ENCODE assay signal across 23 mouse cellular contexts in genomic region chr1:179787281-179787680, GRCm38 (mm10). TPM values are rescaled to one million over a fixed set of nuclear protein-coding genes. Genes with fewer than 3 reads are reported as not detected.
DNase-seq lines count a peak whose midpoint lies in the region; ATAC-seq lines count a peak whose summit lies in the region.
"Had no signal": no experiment of that assay in that cellular context is flagged by ENCODE, and none has a peak within 500 bp of the region (broad histone marks: within the 10 kb centered on the region; RNA-seq: fewer than 3 reads in every experiment).

No protein-coding gene starts in this region.

- ATAC-seq in common myeloid progenitor, adult 5-6 weeks (replicated peaks; ENCODE audit: low read depth, poor library complexity, severe bottlenecking) = peak; percentile 81
- peak; percentile 64 for ATAC-seq in megakaryocyte progenitor cell, adult 5-6 weeks (replicated peaks; ENCODE audit: poor library complexity)
- ATAC-seq: forebrain, embryonic 13.5 days; forebrain, postnatal 0 days had no signal

- peak; percentile 11 for DNase-seq in heart, adult 11 months
- DNase-seq in heart, embryonic 10.5 days (ENCODE audit: low spot score) = no peak
- peak; percentile 52 for DNase-seq in 416B (ENCODE audit: low read depth)
- DNase-seq in cerebellum, postnatal 10 days = no peak
- no peak for DNase-seq in adrenal gland, postnatal 36 days
- no peak for DNase-seq in forebrain, embryonic 10.5 days (ENCODE audit: extremely low spot score, low spot score)
- DNase-seq: adrenal gland, adult 8-10 months; cerebellum, adult 11 months; cerebellum, adult 8-10 months; cerebellum, postnatal 25 days; forebrain, postnatal 0 days; gastrocnemius, postnatal 14 days; heart, postnatal 10 days; heart, postnatal 4 days had no signal

- no peaks in the 10 kb centered on the region for H3K4me1 ChIP-seq in heart, embryonic 10.5 days
- no peaks in the 10 kb centered on the region for H3K4me1 ChIP-seq in forebrain, embryonic 10.5 days
- H3K4me1 ChIP-seq: embryonic facial prominence, embryonic 13.5 days; forebrain, embryonic 13.5 days; hindbrain, embryonic 13.5 days had no signal

- WGBS in heart, embryonic 10.5 days = 82% methylated on average over 4 of the region's 4 CpGs
- 92% methylated on average over 4 of the region's 4 CpGs for WGBS in forebrain, embryonic 10.5 days

- H3K36me3 ChIP-seq in heart, embryonic 10.5 days = peaks cover 90% of the 10 kb centered on the region
- peaks cover 99% of the 10 kb centered on the region for H3K36me3 ChIP-seq in forebrain, embryonic 10.5 days (replicated peaks)

- H3K27me3 ChIP-seq in heart, embryonic 10.5 days (ENCODE audit: insufficient read depth, poor library complexity, severe bottlenecking) = no peaks in the 10 kb centered on the region
- no peaks in the 10 kb centered on the region for H3K27me3 ChIP-seq in forebrain, embryonic 10.5 days (ENCODE audit: poor library complexity, severe bottlenecking)
- H3K27me3 ChIP-seq: embryonic facial prominence, embryonic 13.5 days; forebrain, embryonic 13.5 days; hindbrain, embryonic 13.5 days had no signal

- no peak overlapping the region for H3K4me3 ChIP-seq in heart, embryonic 10.5 days
- H3K4me3 ChIP-seq in forebrain, embryonic 10.5 days = no peak overlapping the region
- H3K4me3 ChIP-seq: embryonic facial prominence, embryonic 13.5 days; forebrain, embryonic 13.5 days; hindbrain, embryonic 13.5 days had no signal

- no peak overlapping the region for H3K27ac ChIP-seq in heart, embryonic 10.5 days
- H3K27ac ChIP-seq in forebrain, embryonic 10.5 days = no peak overlapping the region
- H3K27ac ChIP-seq: embryonic facial prominence, embryonic 13.5 days; forebrain, embryonic 13.5 days; hindbrain, embryonic 13.5 days had no signal

- H3K9me3 ChIP-seq in heart, embryonic 10.5 days = no peaks in the 10 kb centered on the region
- H3K9me3 ChIP-seq in forebrain, embryonic 10.5 days = no peaks in the 10 kb centered on the region
- H3K9me3 ChIP-seq: embryonic facial prominence, embryonic 13.5 days; forebrain, embryonic 13.5 days; G1E; hindbrain, embryonic 13.5 days had no signal

RNA-seq across cellular contexts. Expression of gene Gm10518, which starts 15.9 kb away (rescaled TPM):
- polyA plus RNA-seq in heart, embryonic 10.5 days (2016; fragmentation: Nextera tagmentation; extraction: Ambion mirVana) = 0.18 and 0.25 TPM in 2 replicates
- not detected in 2 replicates for total RNA-seq in common myeloid progenitor, adult 5-6 weeks (2017)
- total RNA-seq in megakaryocyte progenitor cell, adult 5-6 weeks (2015) = 0.29 TPM in 1 of 2 replicates, not detected in the other
- total RNA-seq in megakaryocyte progenitor cell, adult 5-6 weeks (2017) = 0.88 TPM in 1 of 2 replicates, not detected in the other
- total RNA-seq in adrenal gland, postnatal 36 days (2021) = not detected
- polyA plus RNA-seq in forebrain, embryonic 10.5 days (2016; fragmentation: Nextera tagmentation; extraction: Ambion mirVana) = 0.17 and 0.23 TPM in 2 replicates
- total RNA-seq: adrenal gland, adult 8-10 months; forebrain, postnatal 0 days; gastrocnemius, adult 18-20 months; gastrocnemius, postnatal 14 days; heart, postnatal 10 days; heart, postnatal 4 days had no signal
- polyA plus RNA-seq: brain, embryonic 14.5 days; forebrain, embryonic 13.5 days; forebrain, postnatal 0 days; G1E; gonadal fat pad, adult 2 months; hindbrain, embryonic 13.5 days had no signal

RNA-seq across cellular contexts. Expression of gene Ahctf1, which starts 16.2 kb away (rescaled TPM):
- polyA plus RNA-seq in heart, embryonic 10.5 days (2016; fragmentation: Nextera tagmentation; extraction: Ambion mirVana) = 21.6 and 30.2 TPM in 2 replicates
- total RNA-seq in common myeloid progenitor, adult 5-6 weeks (2017) = 119 and 126 TPM in 2 replicates
- total RNA-seq in megakaryocyte progenitor cell, adult 5-6 weeks (2015) = 60.7 and 77.0 TPM in 2 replicates
- 66.6 and 76.2 TPM in 2 replicates for total RNA-seq in megakaryocyte progenitor cell, adult 5-6 weeks (2017)
- 10 to 100 TPM; 37.0 to 43.5 TPM for total RNA-seq in adrenal gland, postnatal 36 days (2021)
- polyA plus RNA-seq in forebrain, embryonic 10.5 days (2016; fragmentation: Nextera tagmentation; extraction: Ambion mirVana) = 33.0 and 34.5 TPM in 2 replicates

RNA-seq across cellular contexts. Expression of gene Kif28, which starts 42.2 kb away (rescaled TPM):
- polyA plus RNA-seq in heart, embryonic 10.5 days (2016; fragmentation: Nextera tagmentation; extraction: Ambion mirVana) = 0.09 TPM in 1 of 2 replicates, not detected in the other
- total RNA-seq in common myeloid progenitor, adult 5-6 weeks (2017) = not detected in 2 replicates
- total RNA-seq in megakaryocyte progenitor cell, adult 5-6 weeks (2015) = not detected in 2 replicates
- total RNA-seq in megakaryocyte progenitor cell, adult 5-6 weeks (2017) = not detected in 2 replicates
- not detected for total RNA-seq in adrenal gland, postnatal 36 days (2021)
- polyA plus RNA-seq in forebrain, embryonic 10.5 days (2016; fragmentation: Nextera tagmentation; extraction: Ambion mirVana) = not detected in 2 replicates
- total RNA-seq: forebrain, postnatal 0 days had no signal
- polyA plus RNA-seq: embryonic facial prominence, embryonic 13.5 days; forebrain, embryonic 13.5 days; forebrain, postnatal 0 days; G1E; gonadal fat pad, adult 2 months; hindbrain, embryonic 13.5 days had no signal

Comparison
In these comparisons a context has a peak if more than half of its experiments do, and no peak if none do; other contexts are left out.
1. DNase-seq: peak in heart, adult 11 months (single experiment) and 416B (single experiment); none in heart, embryonic 10.5 days (single experiment), cerebellum, postnatal 10 days (0 of 2), adrenal gland, postnatal 36 days (0 of 2) and forebrain, embryonic 10.5 days (single experiment).